Mouse (Mus musculus): ENCODE measurements around the gene Gm45015. TPM values are rescaled to one million over a fixed set of nuclear protein-coding genes. Genes with fewer than 3 reads are reported as not detected.
A peak's percentile ranks its signal among the peaks of the same experiment; 100 is the strongest.
"Not testable (repeated sequence)": the region's sequence is repeated elsewhere in the genome, so short reads cannot be mapped to it uniquely, and the experiment has no call there.

Gene Gm45015
- not detected for total RNA-seq (2021)
- long read RNA-seq, experiment 1 = 0 reads
- long read RNA-seq, experiment 2 = 0 reads

GRCm38 (mm10) chrX:73336740-73337139 lies at the start of gene Gm45015:
Gene Gm45015 (minus strand): TSS chrX:73336840.
- no peak for DNase-seq (ENCODE audit: low spot score in 2 of 2)

- DNase-seq (ENCODE audit: low spot score in 2 of 2) = no peak
These were observed 48.3 kb upstream of the Gm45015 start for GRCm38 (mm10) chrX:73384924-73385323.

GRCm38 (mm10) chrX:73384419-73384818 lies 47.8 kb upstream of the Gm45015 start:
- no peak for DNase-seq (ENCODE audit: low spot score in 2 of 2)

- DNase-seq (ENCODE audit: low spot score in 2 of 2) = no peak
These were observed 26.7 kb upstream of the Gm45015 start for GRCm38 (mm10) chrX:73363291-73363690.

GRCm38 (mm10) chrX:73356719-73357118 lies 20.1 kb upstream of the Gm45015 start:
- DNase-seq (ENCODE audit: low spot score in 2 of 2) = no peak

GRCm38 (mm10) chrX:73356163-73356562 lies 19.5 kb upstream of the Gm45015 start:
- no peak for DNase-seq (ENCODE audit: low spot score in 2 of 2)

GRCm38 (mm10) chrX:73344346-73344745 lies 7.7 kb upstream of the Gm45015 start:
- DNase-seq (ENCODE audit: low spot score in 2 of 2) = no peak

GRCm38 (mm10) chrX:73343802-73344201 lies 7.2 kb upstream of the Gm45015 start:
- no peak for DNase-seq (ENCODE audit: low spot score in 2 of 2)

GRCm38 (mm10) chrX:73342941-73343735 lies 6.5 kb upstream of the Gm45015 start:
- peak in 1 of 2 experiments; percentile 33 for DNase-seq (ENCODE audit: low spot score in 2 of 2)

- peak; percentile 63 to 77 for DNase-seq (ENCODE audit: low spot score in 2 of 2)
These were observed 5.8 kb upstream of the Gm45015 start, which contains the start of gene Zfp275 for GRCm38 (mm10) chrX:73342483-73342895. Gene Zfp275 (plus strand): TSS chrX:73342621.

GRCm38 (mm10) chrX:73342068-73342467 lies 5.4 kb upstream of the Gm45015 start:
- DNase-seq (ENCODE audit: low spot score in 2 of 2) = no peak

- no peak for DNase-seq (ENCODE audit: low spot score in 2 of 2)
These were observed 4.8 kb upstream of the Gm45015 start for GRCm38 (mm10) chrX:73341473-73341872.

GRCm38 (mm10) chrX:73333548-73333947 lies 3.1 kb downstream of the Gm45015 start:
- no peak for DNase-seq (ENCODE audit: low spot score in 2 of 2)

- no peak for DNase-seq (ENCODE audit: low spot score in 2 of 2)
These were observed 9.4 kb downstream of the Gm45015 start for GRCm38 (mm10) chrX:73327215-73327614.

GRCm38 (mm10) chrX:73321029-73321428 lies 15.6 kb downstream of the Gm45015 start:
- DNase-seq (ENCODE audit: low spot score in 2 of 2) = peak in 1 of 2 experiments; percentile 7

GRCm38 (mm10) chrX:73312522-73312921 lies 24.1 kb downstream of the Gm45015 start:
- peak in 1 of 2 experiments; percentile 10 for DNase-seq (ENCODE audit: low spot score in 2 of 2)

GRCm38 (mm10) chrX:73295745-73296144 lies 40.9 kb downstream of the Gm45015 start:
- not testable (repeated sequence) for DNase-seq (ENCODE audit: low spot score in 2 of 2)

GRCm38 (mm10) chrX:73292876-73293275 lies 43.8 kb downstream of the Gm45015 start, which contains the start of the genes Xlr5a and Xlr5c:
Gene Xlr5a (minus strand): TSS chrX:73292976.
Gene Xlr5c (minus strand): TSS chrX:73292976.
- DNase-seq (ENCODE audit: low spot score in 2 of 2) = not testable (repeated sequence)

All from gastrocnemius, postnatal 4 days (tissue).